Mouse (Mus musculus): ENCODE data around the gene Bpifa3. TPM values are rescaled to one million over a fixed set of nuclear protein-coding genes. Genes with fewer than 3 reads are reported as not detected.

Bpifa3 gene
- total and polyA plus RNA-seq, 3 experiments: not detected

DNA sequence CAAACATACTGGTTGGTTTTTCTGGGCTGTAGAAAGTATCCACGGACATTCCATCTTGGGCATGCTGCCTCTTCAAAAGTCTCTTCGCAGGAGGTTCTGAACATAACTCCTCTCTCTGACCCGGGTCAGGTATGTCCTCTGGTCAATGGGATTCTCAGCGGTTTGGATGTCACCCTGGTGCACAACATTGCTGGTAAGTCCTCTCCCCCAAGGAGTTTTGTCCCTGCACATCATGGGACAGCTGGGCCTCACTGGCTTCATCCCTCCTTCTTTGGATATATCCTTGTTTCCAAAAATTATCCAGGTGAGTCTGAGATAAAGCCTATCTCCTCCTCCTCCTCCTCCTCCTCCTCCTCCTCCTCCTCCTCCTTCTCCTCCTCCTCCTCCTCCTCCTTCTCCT is 17.4 kb downstream of the Bpifa3 start:
- H3K79me2 ChIP-seq (replicated peaks; ENCODE audit: control insufficient read depth, extremely low read depth, insufficient read depth, poor library complexity, severe bottlenecking): no peaks in the 10 kb centered on the region
- peaks cover 92% of the 10 kb centered on the region for H3K27me3 ChIP-seq (replicated peaks)
- in situ Hi-C loops (cut with MboI; ENCODE audit: low pct_ligation_motif_present, low pct_unique_long_range_greater_than_20kb, low sequenced_read_pairs): no loop called here
- H3K4me2 ChIP-seq (ENCODE audit: insufficient read depth, low read depth, poor library complexity, severe bottlenecking): no peak overlapping the region
- no peaks in the 10 kb centered on the region for H3K9me3 ChIP-seq (replicated peaks; ENCODE audit: low read length)
- no peak overlapping the region for H3K4me3 ChIP-seq (replicated peaks in 1 of 3; ENCODE audit: low read depth in 2 of 3, low read length in 2 of 3, poor library complexity in 1 of 3)
- H3K4me1 ChIP-seq (ENCODE audit: control insufficient read depth in 1 of 2, insufficient read depth in 2 of 2): no peaks in the 10 kb centered on the region
- dilution Hi-C loops (cut with MboI; ENCODE audit: extremely low pct_ligation_motif_present, extremely low pct_unique_long_range_greater_than_20kb, low sequenced_read_pairs): no loop called here
- H3K9ac ChIP-seq (ENCODE audit: insufficient read depth, low read depth): no peak overlapping the region
- no peak for TF ChIP-seq UBTF (IDR thresholded peaks at IDR 0.05; ENCODE audit: low read depth, low read length)
- TF ChIP-seq ZNF384 (IDR thresholded peaks at IDR 0.05; ENCODE audit: low read depth, low read length): no peak
- no peak for TF ChIP-seq USF1 (IDR thresholded peaks at IDR 0.05; ENCODE audit: low read depth, low read length)
- TF ChIP-seq MYC (IDR thresholded peaks at IDR 0.05; ENCODE audit: low read depth, low read length): no peak
- TF ChIP-seq MAX (IDR thresholded peaks at IDR 0.05; ENCODE audit: low read length): no peak
- TF ChIP-seq SIN3A (IDR thresholded peaks at IDR 0.05; ENCODE audit: low read length): no peak
- no peak for TF ChIP-seq ZC3H11A (IDR thresholded peaks at IDR 0.05; ENCODE audit: low read depth, low read length)
- no peak for TF ChIP-seq POLR2AphosphoS2 (IDR thresholded peaks at IDR 0.05; ENCODE audit: low read depth, low read length)
- TF ChIP-seq CTCF (conservative IDR thresholded peaks at IDR 0.05 in 1 of 2, IDR thresholded peaks at IDR 0.05 in 1 of 2; ENCODE audit: low read depth in 2 of 2, low read length in 2 of 2): no peak
- TF ChIP-seq EP300 (IDR thresholded peaks at IDR 0.05; ENCODE audit: low read length): no peak
- no peak for TF ChIP-seq ZMIZ1 (IDR thresholded peaks at IDR 0.05; ENCODE audit: low read depth, low read length)
- TF ChIP-seq IRF4 (IDR thresholded peaks at IDR 0.05; ENCODE audit: low read depth, low read length): no peak
- TF ChIP-seq MEF2A (IDR thresholded peaks at IDR 0.05; ENCODE audit: borderline replicate concordance, low read depth, low read length): no peak
- H3K27ac ChIP-seq (ENCODE audit: insufficient read depth, low read depth): no peak overlapping the region
- H3K36me3 ChIP-seq (replicated peaks in 1 of 2; ENCODE audit: control insufficient read depth in 1 of 2, insufficient read depth in 1 of 2, low read length in 1 of 2): no peaks in the 10 kb centered on the region
- DNase-seq (ENCODE audit: extremely low read depth): no peak

DNA sequence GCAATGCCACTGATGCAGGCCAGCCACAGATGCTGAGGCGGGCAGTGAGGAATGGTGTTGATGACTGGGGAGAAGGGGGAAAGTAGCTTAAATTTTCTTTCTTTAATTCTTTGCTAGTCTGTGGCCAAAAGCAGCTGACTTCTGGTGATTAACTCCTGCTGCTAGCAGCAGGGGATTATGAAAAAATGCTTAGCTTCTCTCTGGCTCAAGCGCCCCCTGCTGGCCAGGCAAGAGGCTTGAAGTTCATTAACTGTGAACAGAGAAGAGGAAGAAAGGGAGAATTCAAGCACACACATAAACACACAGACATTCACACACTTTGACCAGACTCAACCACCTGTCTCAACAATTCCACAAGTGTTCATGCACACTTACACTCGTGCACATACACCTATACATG is 28.3 kb downstream of the Bpifa3 start:
- Histone ChIP-seq H3K27me3 (replicated peaks) (peaks cover 79% of the 10 kb centered on the region), H3K27ac (ENCODE audit: insufficient read depth, low read depth) (no peak overlapping the region), H3K4me2 (ENCODE audit: insufficient read depth, low read depth, poor library complexity, severe bottlenecking) (no peak overlapping the region), H3K9me3 (replicated peaks; ENCODE audit: low read length) (peaks cover 12% of the 10 kb centered on the region), H3K36me3 (replicated peaks in 1 of 2; ENCODE audit: control insufficient read depth in 1 of 2, insufficient read depth in 1 of 2, low read length in 1 of 2) (no peaks in the 10 kb centered on the region), H3K4me1 (ENCODE audit: control insufficient read depth in 1 of 2, insufficient read depth in 2 of 2) (no peaks in the 10 kb centered on the region), H3K4me3 (replicated peaks in 1 of 3; ENCODE audit: low read depth in 2 of 3, low read length in 2 of 3, poor library complexity in 1 of 3) (no peak overlapping the region), H3K79me2 (replicated peaks; ENCODE audit: control insufficient read depth, extremely low read depth, insufficient read depth, poor library complexity, severe bottlenecking) (no peaks in the 10 kb centered on the region), H3K9ac (ENCODE audit: insufficient read depth, low read depth) (no peak overlapping the region)
- peak; percentile 48 for DNase-seq (ENCODE audit: extremely low read depth)
- in situ Hi-C loops (cut with MboI; ENCODE audit: low pct_ligation_motif_present, low pct_unique_long_range_greater_than_20kb, low sequenced_read_pairs) (no loop called here), dilution Hi-C loops (cut with MboI; ENCODE audit: extremely low pct_ligation_motif_present, extremely low pct_unique_long_range_greater_than_20kb, low sequenced_read_pairs) (no loop called here)
- TF ChIP-seq POLR2A (IDR thresholded peaks at IDR 0.05; ENCODE audit: low read depth, low read length): no peak
- no peak for TF ChIP-seq E2F4 (IDR thresholded peaks at IDR 0.05; ENCODE audit: insufficient replicate concordance, low read depth, low read length)
- peak; percentile 21 for TF ChIP-seq RAD21 (IDR thresholded peaks at IDR 0.05; ENCODE audit: low read depth, low read length)
- TF ChIP-seq NRF1 (IDR thresholded peaks at IDR 0.05; ENCODE audit: low read depth, low read length): no peak
- no peak for TF ChIP-seq KAT2A (IDR thresholded peaks at IDR 0.05; ENCODE audit: insufficient replicate concordance, low read length)
- no peak for TF ChIP-seq BHLHE40 (IDR thresholded peaks at IDR 0.05; ENCODE audit: low read depth, low read length)
- no peak for TF ChIP-seq USF1 (IDR thresholded peaks at IDR 0.05; ENCODE audit: low read depth, low read length)
- no peak for TF ChIP-seq RCOR1 (conservative IDR thresholded peaks at IDR 0.05; ENCODE audit: low read depth, low read length)
- TF ChIP-seq CTCF (conservative IDR thresholded peaks at IDR 0.05 in 1 of 2, IDR thresholded peaks at IDR 0.05 in 1 of 2; ENCODE audit: low read depth in 2 of 2, low read length in 2 of 2): peak; percentile 75 to 79; a peak in 3 of 4 replicates
- no peak for TF ChIP-seq EP300 (IDR thresholded peaks at IDR 0.05; ENCODE audit: low read length)
- TF ChIP-seq UBTF (IDR thresholded peaks at IDR 0.05; ENCODE audit: low read depth, low read length): no peak
- TF ChIP-seq SMC3 (IDR thresholded peaks at IDR 0.05; ENCODE audit: low read depth, low read length): peak; percentile 49
- no peak for TF ChIP-seq ETS1 (conservative IDR thresholded peaks at IDR 0.05; ENCODE audit: low read depth, low read length)
- peak; percentile 75 for TF ChIP-seq ZNF384 (IDR thresholded peaks at IDR 0.05; ENCODE audit: low read depth, low read length)
- TF ChIP-seq SIN3A (IDR thresholded peaks at IDR 0.05; ENCODE audit: low read length): no peak
- no peak for TF ChIP-seq MAX (IDR thresholded peaks at IDR 0.05; ENCODE audit: low read length)
- no peak for TF ChIP-seq HCFC1 (IDR thresholded peaks at IDR 0.05; ENCODE audit: low read depth, low read length)
- TF ChIP-seq ZC3H11A (IDR thresholded peaks at IDR 0.05; ENCODE audit: low read depth, low read length): no peak
- no peak for TF ChIP-seq POLR2AphosphoS2 (IDR thresholded peaks at IDR 0.05; ENCODE audit: low read depth, low read length)
- TF ChIP-seq MXI1 (IDR thresholded peaks at IDR 0.05; ENCODE audit: low read depth, low read length): no peak
- no peak for TF ChIP-seq MAFK (IDR thresholded peaks at IDR 0.05; ENCODE audit: insufficient replicate concordance, low read length)
- no peak for TF ChIP-seq JUN (IDR thresholded peaks at IDR 0.05; ENCODE audit: insufficient read depth, low read depth, low read length)
- no peak for TF ChIP-seq ZMIZ1 (IDR thresholded peaks at IDR 0.05; ENCODE audit: low read depth, low read length)
- TF ChIP-seq ELF1 (IDR thresholded peaks at IDR 0.05; ENCODE audit: low read depth, low read length): no peak
- TF ChIP-seq MEF2A (IDR thresholded peaks at IDR 0.05; ENCODE audit: borderline replicate concordance, low read depth, low read length): no peak
- no peak for TF ChIP-seq USF2 (conservative IDR thresholded peaks at IDR 0.05; ENCODE audit: low read depth, low read length)
- no peak for TF ChIP-seq MYC (IDR thresholded peaks at IDR 0.05; ENCODE audit: low read depth, low read length)
- TF ChIP-seq GABPA (IDR thresholded peaks at IDR 0.05; ENCODE audit: insufficient replicate concordance, low read depth, low read length): no peak
- no peak for TF ChIP-seq PAX5 (IDR thresholded peaks at IDR 0.05; ENCODE audit: low read length)

Measured in CH12.LX (cell line).